Mouse (Mus musculus) myocyte (in vitro differentiated cells): ENCODE results near the gene Eya4.

Source experiments
- CEBPB ChIP-seq: IDR thresholded peaks from 2 replicates; pipeline ENCODE4 v1.6.1; 2011; ENCODE audit warnings: mild to moderate bottlenecking, moderate library complexity; ENCODE audit not compliant: poor library complexity, insufficient read depth, severe bottlenecking
- E2F4 ChIP-seq: IDR thresholded peaks from one replicate; pipeline ENCODE4 v1.6.1; 2011; ENCODE audit warnings: mild to moderate bottlenecking, control low read depth, moderate library complexity; ENCODE audit not compliant: insufficient read depth
- MAX ChIP-seq: IDR thresholded peaks from one replicate; pipeline ENCODE4 v1.6.1; 2011; ENCODE audit warnings: low read depth, mild to moderate bottlenecking, control low read depth
- MYOD1 ChIP-seq, 3 experiments: IDR thresholded peaks; one replicate each; pipeline ENCODE4 v1.6.1; 2011; ENCODE audit warnings: control low read depth in 2 of 3, low read depth in 2 of 3, mild to moderate bottlenecking in 2 of 3, moderate library complexity in 1 of 3; ENCODE audit not compliant: insufficient read length in 2 of 3, control insufficient read depth in 1 of 3
- MYOG ChIP-seq, 3 experiments: IDR thresholded peaks; one replicate each; pipeline ENCODE4 v1.6.1; 2011; ENCODE audit warnings: control low read depth in 2 of 3, low read depth in 2 of 3, mild to moderate bottlenecking in 2 of 3; ENCODE audit not compliant: insufficient read length in 2 of 3, control insufficient read depth in 1 of 3, insufficient read depth in 1 of 3
- POLR2A ChIP-seq: IDR thresholded peaks from one replicate; pipeline ENCODE4 v1.6.1; 2011; ENCODE audit warnings: low read depth, mild to moderate bottlenecking, control low read depth, moderate library complexity; ENCODE audit not compliant: insufficient read length
- POLR2AphosphoS2 ChIP-seq: IDR thresholded peaks from one replicate; pipeline ENCODE4 v1.6.1; 2011; ENCODE audit warnings: low read depth, control low read depth; ENCODE audit not compliant: insufficient read length
- REST ChIP-seq: IDR thresholded peaks from one replicate; pipeline ENCODE4 v1.6.1; 2011; ENCODE audit warnings: mild to moderate bottlenecking, control low read depth, moderate library complexity; ENCODE audit not compliant: insufficient read depth, insufficient read length
- SRF ChIP-seq: IDR thresholded peaks from one replicate; pipeline ENCODE4 v1.6.1; 2011; ENCODE audit warnings: low read depth; ENCODE audit not compliant: control insufficient read depth, insufficient read length
- TCF12 ChIP-seq: IDR thresholded peaks from one replicate; pipeline ENCODE4 v1.6.1; 2011; ENCODE audit warnings: mild to moderate bottlenecking, control low read depth; ENCODE audit not compliant: poor library complexity, insufficient read depth, severe bottlenecking
- USF1 ChIP-seq: IDR thresholded peaks from one replicate; pipeline ENCODE4 v1.6.1; 2011; ENCODE audit warnings: low read depth, mild to moderate bottlenecking, control low read depth, moderate library complexity

GRCm38 (mm10) chr10:23322275-23322674 lies 28.3 kb downstream of the Eya4 start:
- TF ChIP-seq POLR2A, result no peak
- no peak for TF ChIP-seq TCF12
- TF ChIP-seq SRF, result no peak
- no peak for TF ChIP-seq USF1
- no peak for TF ChIP-seq MYOG (IDR thresholded peaks at IDR 0.05; ENCODE audit: control insufficient read depth in 1 of 3, insufficient read depth in 1 of 3, insufficient read length in 2 of 3, low read depth in 2 of 3)
- no peak for TF ChIP-seq E2F4
- no peak for TF ChIP-seq MAX
- no peak for TF ChIP-seq CEBPB
- no peak for TF ChIP-seq POLR2AphosphoS2
- no peak for TF ChIP-seq MYOD1 (IDR thresholded peaks at IDR 0.05; ENCODE audit: control insufficient read depth in 1 of 3, insufficient read length in 2 of 3, low read depth in 2 of 3)
- no peak for TF ChIP-seq REST
